Mouse (Mus musculus): ENCODE measurements around the gene Olfr789. TPM values are rescaled to one million over a fixed set of nuclear protein-coding genes. Genes with fewer than 3 reads are reported as not detected.

The Olfr789 gene
- polyA plus RNA-seq (2015; fragmentation: Nextera tagmentation; extraction: Ambion mirVana): not detected in 2 replicates

GRCm38 (mm10) chr10:129484452-129484851 is at the start of gene Olfr789:
Gene Olfr789 (plus strand): TSS chr10:129484752.

DNA sequence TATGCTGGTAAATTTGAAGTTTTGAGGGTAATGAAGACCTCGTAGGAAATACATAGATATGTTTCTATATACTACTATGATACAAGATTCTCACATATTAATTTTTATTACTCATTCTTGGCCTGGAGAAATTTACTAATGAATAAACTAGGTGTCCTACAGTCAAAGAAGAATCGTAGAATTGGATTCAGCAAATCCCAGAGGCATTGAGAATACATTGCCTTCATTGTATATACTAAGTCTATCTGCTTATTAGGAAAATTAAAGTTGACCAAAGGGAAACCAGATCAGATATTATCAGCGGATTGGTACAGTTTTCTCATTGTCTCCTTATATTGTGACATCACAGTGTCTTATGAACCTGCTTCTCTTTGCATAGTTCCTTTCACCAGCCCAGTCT is 23.0 kb upstream of the Olfr789 start, which contains the start of gene Olfr787:
Gene Olfr787 (plus strand): TSS at position 301 of the 400 bp plus-strand sequence.

DNA sequence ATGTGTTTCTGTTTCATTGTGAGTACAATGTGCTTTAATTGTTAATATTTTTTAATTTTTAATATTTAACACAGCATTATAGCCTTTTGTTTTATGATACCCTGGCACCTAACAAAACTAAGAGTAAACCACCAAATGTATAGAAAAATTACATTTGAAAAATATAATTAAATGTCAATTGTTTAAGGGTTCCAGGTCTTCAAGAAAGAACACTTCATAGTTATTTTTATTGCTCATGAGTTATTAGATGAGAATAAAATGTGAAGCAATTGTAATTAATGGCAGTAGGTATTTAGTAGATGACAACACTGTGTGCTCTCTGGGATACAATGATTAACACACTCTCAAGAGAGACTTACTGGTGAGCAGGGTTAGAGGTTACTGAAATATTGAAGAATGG is 13.9 kb upstream of the Olfr789 start, which contains the start of gene Olfr788:
Gene Olfr788 (plus strand): TSS at position 301 of the 400 bp plus-strand sequence.

DNA sequence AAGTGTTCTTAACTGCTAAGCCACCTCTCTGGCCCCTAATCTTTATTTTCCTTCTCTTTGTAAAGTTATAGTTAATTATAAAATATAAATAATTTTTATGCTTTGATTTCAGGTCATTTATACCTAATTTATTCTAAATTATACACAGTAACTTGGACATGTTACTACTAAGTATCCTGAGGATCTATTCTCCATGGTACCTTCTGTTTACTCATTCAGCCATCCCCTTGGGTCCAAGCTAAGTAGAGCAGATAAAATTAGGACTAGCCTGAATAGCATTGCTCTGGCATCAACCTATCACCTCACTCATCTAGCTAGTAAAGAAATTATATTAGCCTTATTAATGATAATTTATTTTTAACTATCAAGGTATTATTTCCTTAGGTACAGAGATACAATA is 13.6 kb downstream of the Olfr789 start, which contains the start of gene Olfr790:
Gene Olfr790 (plus strand): TSS at position 301 of the 400 bp plus-strand sequence.

GRCm38 (mm10) chr10:129521492-129521891 is 36.9 kb downstream of the Olfr789 start, which contains the start of gene Olfr791:
Gene Olfr791 (plus strand): TSS chr10:129521792.

GRCm38 (mm10) chr10:129538862-129539261 is 54.3 kb downstream of the Olfr789 start, which contains the start of gene Olfr792:
Gene Olfr792 (plus strand): TSS chr10:129539162.

Other genes with a start within 250 kb of the Olfr789 start
- gene Olfr774, start 248.5 kb upstream of the Olfr789 start, polyA plus RNA-seq (2015; fragmentation: Nextera tagmentation; extraction: Ambion mirVana): not detected in 2 replicates
- gene Olfr775, start 236.3 kb upstream of the Olfr789 start, polyA plus RNA-seq (2015; fragmentation: Nextera tagmentation; extraction: Ambion mirVana): not detected in 2 replicates
- gene Olfr776, start 225.6 kb upstream of the Olfr789 start, polyA plus RNA-seq (2015; fragmentation: Nextera tagmentation; extraction: Ambion mirVana): not detected in 2 replicates
- not detected in 2 replicates for gene Olfr777, start 213.3 kb upstream of the Olfr789 start, polyA plus RNA-seq (2015; fragmentation: Nextera tagmentation; extraction: Ambion mirVana)
- gene Olfr780, start 166.6 kb upstream of the Olfr789 start, polyA plus RNA-seq (2015; fragmentation: Nextera tagmentation; extraction: Ambion mirVana): not detected in 2 replicates
- gene Olfr781, start 155.9 kb upstream of the Olfr789 start, polyA plus RNA-seq (2015; fragmentation: Nextera tagmentation; extraction: Ambion mirVana): not detected in 2 replicates
- not detected in 2 replicates for gene Olfr782, start 135.9 kb upstream of the Olfr789 start, polyA plus RNA-seq (2015; fragmentation: Nextera tagmentation; extraction: Ambion mirVana)
- gene Olfr784, start 100.7 kb upstream of the Olfr789 start, polyA plus RNA-seq (2015; fragmentation: Nextera tagmentation; extraction: Ambion mirVana): 0.10 and 0.14 TPM in 2 replicates
- not detected in 2 replicates for gene Olfr785, start 79.3 kb upstream of the Olfr789 start, polyA plus RNA-seq (2015; fragmentation: Nextera tagmentation; extraction: Ambion mirVana)
- not detected in 2 replicates for gene Olfr786, start 57.4 kb upstream of the Olfr789 start, polyA plus RNA-seq (2015; fragmentation: Nextera tagmentation; extraction: Ambion mirVana)
- gene Olfr787, start 22.9 kb upstream of the Olfr789 start, polyA plus RNA-seq (2015; fragmentation: Nextera tagmentation; extraction: Ambion mirVana): not detected in 2 replicates
- not detected in 2 replicates for gene Olfr788, start 13.8 kb upstream of the Olfr789 start, polyA plus RNA-seq (2015; fragmentation: Nextera tagmentation; extraction: Ambion mirVana)
- gene Olfr790, start 13.7 kb downstream of the Olfr789 start, polyA plus RNA-seq (2015; fragmentation: Nextera tagmentation; extraction: Ambion mirVana): not detected in 2 replicates
- gene Olfr791, start 37.0 kb downstream of the Olfr789 start, polyA plus RNA-seq (2015; fragmentation: Nextera tagmentation; extraction: Ambion mirVana): not detected in 2 replicates
- gene Olfr792, start 54.4 kb downstream of the Olfr789 start, polyA plus RNA-seq (2015; fragmentation: Nextera tagmentation; extraction: Ambion mirVana): not detected in 2 replicates
- not detected in 2 replicates for gene Olfr794, start 82.9 kb downstream of the Olfr789 start, polyA plus RNA-seq (2015; fragmentation: Nextera tagmentation; extraction: Ambion mirVana)
- not detected in 2 replicates for gene Olfr796, start 127.8 kb downstream of the Olfr789 start, polyA plus RNA-seq (2015; fragmentation: Nextera tagmentation; extraction: Ambion mirVana)
- not detected in 2 replicates for gene Olfr798, start 143.2 kb downstream of the Olfr789 start, polyA plus RNA-seq (2015; fragmentation: Nextera tagmentation; extraction: Ambion mirVana)
- gene Olfr799, start 152.7 kb downstream of the Olfr789 start, polyA plus RNA-seq (2015; fragmentation: Nextera tagmentation; extraction: Ambion mirVana): not detected in 2 replicates
- gene Olfr800, start 172.9 kb downstream of the Olfr789 start, polyA plus RNA-seq (2015; fragmentation: Nextera tagmentation; extraction: Ambion mirVana): not detected in 2 replicates
- gene Olfr801, start 189.1 kb downstream of the Olfr789 start, polyA plus RNA-seq (2015; fragmentation: Nextera tagmentation; extraction: Ambion mirVana): not detected in 2 replicates
- 0.04 and 0.08 TPM in 2 replicates for gene Olfr802, start 203.4 kb downstream of the Olfr789 start, polyA plus RNA-seq (2015; fragmentation: Nextera tagmentation; extraction: Ambion mirVana)
- not detected in 2 replicates for gene Olfr803, start 209.5 kb downstream of the Olfr789 start, polyA plus RNA-seq (2015; fragmentation: Nextera tagmentation; extraction: Ambion mirVana)
- gene Olfr804, start 218.5 kb downstream of the Olfr789 start, polyA plus RNA-seq (2015; fragmentation: Nextera tagmentation; extraction: Ambion mirVana): not detected in 2 replicates
- not detected in 2 replicates for gene Olfr805, start 244.6 kb downstream of the Olfr789 start, polyA plus RNA-seq (2015; fragmentation: Nextera tagmentation; extraction: Ambion mirVana)

All from neural tube, postnatal 0 days (tissue).